ENCODE assay signal across 20 mouse cellular contexts in the genomic region with DNA sequence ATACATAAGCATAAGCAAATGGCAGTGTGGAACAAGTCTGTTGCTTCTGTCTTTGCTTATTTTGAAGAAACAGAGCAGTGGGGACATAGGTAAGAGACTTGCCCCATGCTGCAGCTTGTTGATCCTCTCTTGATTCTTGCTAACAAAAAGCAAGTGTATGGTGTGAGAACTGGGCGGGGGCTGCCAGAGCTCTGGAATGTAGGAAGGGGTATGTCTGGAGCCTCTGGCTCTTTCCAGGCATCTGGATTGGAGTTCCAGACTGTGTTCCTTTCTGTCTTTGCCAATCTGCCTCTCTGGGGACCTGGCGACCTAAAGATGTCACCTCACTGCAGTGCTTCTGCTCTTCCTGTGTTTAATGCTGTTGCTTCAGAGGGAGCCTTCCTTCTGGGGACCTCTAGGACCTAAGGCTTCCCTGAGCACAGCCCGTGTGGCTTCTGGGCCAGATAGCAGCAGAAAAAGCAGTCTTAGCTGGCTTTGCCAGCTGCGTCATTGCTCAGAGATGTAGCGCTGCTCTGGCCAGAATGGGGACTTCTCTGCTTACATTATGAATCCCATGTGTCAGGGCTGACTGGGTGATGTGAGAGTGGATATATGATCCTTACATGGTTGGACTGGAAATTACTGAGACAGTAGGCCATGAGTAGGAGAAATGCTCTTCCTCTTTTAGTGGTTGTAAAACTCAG.
DNase-seq lines count a peak whose midpoint lies in the region; ATAC-seq and TF ChIP-seq lines count a peak whose summit lies in the region.
"Had no signal": no experiment of that assay in that cellular context is flagged by ENCODE, and none has a peak within 500 bp of the region (broad histone marks: within the 10 kb centered on the region; RNA-seq: fewer than 3 reads in every experiment).

No protein-coding gene starts in this region.

- peak overlapping the region; percentile 23; the same call in 1 of the 2 replicates for H3K9ac ChIP-seq in lung, embryonic 14.5 days
- no peak overlapping the region for H3K9ac ChIP-seq in embryonic facial prominence, embryonic 11.5 days (replicated peaks; ENCODE audit: low read length)
- H3K9ac ChIP-seq in limb, embryonic 15.5 days = no peak overlapping the region
- H3K9ac ChIP-seq in kidney, embryonic 14.5 days (ENCODE audit: low read depth, low read length) = no peak overlapping the region
- H3K9ac ChIP-seq: forebrain, embryonic 15.5 days; neural tube, embryonic 12.5 days had no signal

- ATAC-seq in lung, embryonic 14.5 days (ENCODE audit: insufficient read depth) = peak; percentile 97
- ATAC-seq in embryonic facial prominence, embryonic 11.5 days (replicated peaks; ENCODE audit: insufficient number of reproducible peaks, low FRiP score, low TSS enrichment, low read depth) = no peak
- ATAC-seq in limb, embryonic 15.5 days (ENCODE audit: insufficient number of reproducible peaks, low FRiP score, low TSS enrichment, low read depth) = no peak; the same call in 1 of the 2 replicates
- ATAC-seq in kidney, embryonic 14.5 days (ENCODE audit: low FRiP score, low TSS enrichment) = no peak
- ATAC-seq: CD4-positive, CD25-positive, alpha-beta regulatory T cell, adult 4 months; forebrain, embryonic 15.5 days; midbrain, embryonic 16.5 days had no signal

- TF ChIP-seq CTCF in lung, embryonic 14.5 days (IDR thresholded peaks at IDR 0.05; ENCODE audit: low read depth) = peak; percentile 28; the same call in 1 of the 2 replicates

- no peaks in the 10 kb centered on the region for H3K4me1 ChIP-seq in lung, embryonic 14.5 days (ENCODE audit: insufficient read depth)
- no peaks in the 10 kb centered on the region for H3K4me1 ChIP-seq in embryonic facial prominence, embryonic 11.5 days (ENCODE audit: control insufficient read depth, insufficient read depth, low read length)
- peaks cover 8% of the 10 kb centered on the region; the same call in 1 of the 2 replicates for H3K4me1 ChIP-seq in limb, embryonic 15.5 days
- no peaks in the 10 kb centered on the region for H3K4me1 ChIP-seq in kidney, embryonic 14.5 days (ENCODE audit: control insufficient read depth, insufficient read depth, low read length)
- H3K4me1 ChIP-seq: forebrain, embryonic 15.5 days; neural tube, embryonic 12.5 days had no signal

- no peak overlapping the region for H3K4me3 ChIP-seq in lung, embryonic 14.5 days (ENCODE audit: low read depth, low read length)
- H3K4me3 ChIP-seq in embryonic facial prominence, embryonic 11.5 days (ENCODE audit: low read depth, low read length) = no peak overlapping the region
- no peak overlapping the region for H3K4me3 ChIP-seq in limb, embryonic 15.5 days
- no peak overlapping the region for H3K4me3 ChIP-seq in kidney, embryonic 14.5 days (ENCODE audit: low read length)
- H3K4me3 ChIP-seq: erythroblast, embryonic 14.5 days; forebrain, embryonic 15.5 days; hindbrain, embryonic 10.5 days; layer of hippocampus, adult 2 months; neural tube, embryonic 12.5 days had no signal

- H3K4me2 ChIP-seq in lung, embryonic 14.5 days = no peak overlapping the region
- H3K4me2 ChIP-seq in embryonic facial prominence, embryonic 11.5 days (ENCODE audit: low read depth, low read length) = no peak overlapping the region
- no peak overlapping the region for H3K4me2 ChIP-seq in limb, embryonic 15.5 days
- H3K4me2 ChIP-seq in kidney, embryonic 14.5 days (replicated peaks; ENCODE audit: low read depth, low read length) = no peak overlapping the region
- H3K4me2 ChIP-seq: forebrain, embryonic 15.5 days; liver, embryonic 11.5 days; neural tube, embryonic 12.5 days had no signal

- H3K9me3 ChIP-seq in lung, embryonic 14.5 days (ENCODE audit: low read depth, low read length) = no peaks in the 10 kb centered on the region
- no peaks in the 10 kb centered on the region for H3K9me3 ChIP-seq in embryonic facial prominence, embryonic 11.5 days (replicated peaks; ENCODE audit: control insufficient read depth, low read length)
- no peaks in the 10 kb centered on the region for H3K9me3 ChIP-seq in limb, embryonic 15.5 days
- no peaks in the 10 kb centered on the region for H3K9me3 ChIP-seq in kidney, embryonic 14.5 days (ENCODE audit: control insufficient read depth, low read length)
- H3K9me3 ChIP-seq: forebrain, embryonic 15.5 days; hindbrain, embryonic 10.5 days; neural tube, embryonic 12.5 days had no signal

- H3K36me3 ChIP-seq in lung, embryonic 14.5 days (ENCODE audit: insufficient read depth) = no peaks in the 10 kb centered on the region
- H3K36me3 ChIP-seq in embryonic facial prominence, embryonic 11.5 days (replicated peaks; ENCODE audit: control insufficient read depth, insufficient read depth, low read depth, low read length) = no peaks in the 10 kb centered on the region
- H3K36me3 ChIP-seq in limb, embryonic 15.5 days = no peaks in the 10 kb centered on the region
- no peaks in the 10 kb centered on the region for H3K36me3 ChIP-seq in kidney, embryonic 14.5 days (ENCODE audit: control insufficient read depth, insufficient read depth, low read length)
- H3K36me3 ChIP-seq: forebrain, embryonic 15.5 days; hindbrain, embryonic 10.5 days; neural tube, embryonic 12.5 days had no signal

- DNase-seq in lung, embryonic 14.5 days = peak; percentile 94
- DNase-seq in lung, postnatal 25 days (ENCODE audit: low spot score) = no peak
- DNase-seq in NIH3T3 (ENCODE audit: low read depth) = peak; percentile 65
- DNase-seq in embryonic facial prominence, embryonic 11.5 days (ENCODE audit: low spot score) = peak; percentile 38
- no peak for DNase-seq in spleen, postnatal 4 days (ENCODE audit: low spot score in 2 of 2)
- no peak for DNase-seq in neural tube, embryonic 10.5 days (ENCODE audit: extremely low spot score, low spot score)
- DNase-seq: cerebellum, postnatal 14 days; kidney, adult 8-10 months; right cerebral cortex, postnatal 4 days; thymus, postnatal 25 days had no signal

- peak overlapping the region; percentile 87 for H3K27ac ChIP-seq in lung, embryonic 14.5 days (ENCODE audit: low read depth)
- H3K27ac ChIP-seq in embryonic facial prominence, embryonic 11.5 days (replicated peaks; ENCODE audit: low read depth, low read length) = no peak overlapping the region
- peak overlapping the region; percentile 40 for H3K27ac ChIP-seq in limb, embryonic 15.5 days
- no peak overlapping the region for H3K27ac ChIP-seq in kidney, embryonic 14.5 days (ENCODE audit: low read depth, low read length)
- H3K27ac ChIP-seq: forebrain, embryonic 15.5 days; hindbrain, embryonic 10.5 days; layer of hippocampus, adult 2 months; neural tube, embryonic 12.5 days had no signal

- no peaks in the 10 kb centered on the region for H3K27me3 ChIP-seq in lung, embryonic 14.5 days (ENCODE audit: insufficient read depth, low read length)
- no peaks in the 10 kb centered on the region for H3K27me3 ChIP-seq in embryonic facial prominence, embryonic 11.5 days (ENCODE audit: control insufficient read depth, insufficient read depth, low read length)
- no peaks in the 10 kb centered on the region for H3K27me3 ChIP-seq in limb, embryonic 15.5 days
- H3K27me3 ChIP-seq in kidney, embryonic 14.5 days (ENCODE audit: control insufficient read depth, insufficient read depth, low read length) = no peaks in the 10 kb centered on the region
- H3K27me3 ChIP-seq: forebrain, embryonic 15.5 days; neural tube, embryonic 12.5 days had no signal

- whole genome bisulfite sequencing in lung, embryonic 14.5 days = 33% methylated on average over 5 of the region's 5 CpGs
- WGBS in embryonic facial prominence, embryonic 11.5 days = 57% methylated on average over 5 of the region's 5 CpGs
- 42% methylated on average over 5 of the region's 5 CpGs for WGBS in limb, embryonic 15.5 days
- WGBS in kidney, embryonic 14.5 days = 69% methylated on average over 5 of the region's 5 CpGs

Comparison
In these comparisons a context has a peak if more than half of its experiments do, and no peak if none do; other contexts are left out.
1. DNase-seq: peak in lung, embryonic 14.5 days (single experiment), NIH3T3 (single experiment) and embryonic facial prominence, embryonic 11.5 days (single experiment); none in lung, postnatal 25 days (single experiment), spleen, postnatal 4 days (0 of 2) and neural tube, embryonic 10.5 days (single experiment).
2. H3K27ac ChIP-seq: peak in lung, embryonic 14.5 days (single experiment) and limb, embryonic 15.5 days (single experiment); none in embryonic facial prominence, embryonic 11.5 days (single experiment) and kidney, embryonic 14.5 days (single experiment).